Mouse (Mus musculus) intestine, embryonic 16.5 days (tissue): ENCODE measurements at regions not wholly inside any gene's neighbourhood (a gene's known extent, or its start where the extent isn't known, plus 50 kb on each side); places are given as distances from the start of the nearest gene placed in this dataset.

Experiments
- ATAC-seq: fragments of 200-750 bp; cut with Nextera tagmentation; 2 replicates; pipeline ENCODE4 v1.8.0; 2017; ENCODE audit warnings: moderate TSS enrichment, moderate library complexity
- H3K27ac ChIP-seq: fragments of 300-500 bp; sonication (generic); 2 replicates; pipeline ENCODE4 v1.5.1; 2014; ENCODE audit warnings: mild to moderate bottlenecking, low read length
- H3K27me3 ChIP-seq: fragments of 300-500 bp; sonication (generic); replicated peaks from 2 replicates; pipeline ENCODE4 v1.6.1; 2014; ENCODE audit warnings: low read length, control low read depth, mixed read lengths; ENCODE audit not compliant: control insufficient read depth, insufficient read depth
- H3K36me3 ChIP-seq: fragments of 300-500 bp; sonication (generic); 2 replicates; pipeline ENCODE4 v1.6.1; 2014; ENCODE audit warnings: low read length, control low read depth; ENCODE audit not compliant: control insufficient read depth, insufficient read depth
- H3K4me1 ChIP-seq: fragments of 300-500 bp; sonication (generic); 2 replicates; pipeline ENCODE4 v1.6.1; 2014; ENCODE audit warnings: low read length, control low read depth, mixed read lengths; ENCODE audit not compliant: control insufficient read depth, insufficient read depth
- H3K4me2 ChIP-seq: fragments of 300-500 bp; sonication (generic); 2 replicates; pipeline ENCODE4 v1.6.1; 2014; ENCODE audit warnings: low read depth, low read length, control low read depth
- H3K4me3 ChIP-seq: fragments of 300-500 bp; sonication (generic); 2 replicates; pipeline ENCODE4 v1.5.1; 2014; ENCODE audit warnings: mild to moderate bottlenecking, low read length
- H3K9ac ChIP-seq: fragments of 300-500 bp; sonication (generic); 2 replicates; pipeline ENCODE4 v1.6.1; 2014; ENCODE audit warnings: low read depth, low read length
- H3K9me3 ChIP-seq: fragments of 300-500 bp; sonication (generic); 2 replicates; pipeline ENCODE4 v1.6.1; 2016; ENCODE audit warnings: low read length, control low read depth; ENCODE audit not compliant: control insufficient read depth
- WGBS: fragments of 180-500 bp; shearing (Covaris S2); extraction: QIAGEN DNeasy Blood & Tissue Kit; methylation state at CpG from one replicate; pipeline ENCODE4 v1.1.7; 2014; 5-methylcytosine and 5-hydroxymethylcytosine counted together

- H3K4me2 ChIP-seq, result no peak overlapping the region
Measured at GRCm38 (mm10) chr5:47322511-47323167, 660.3 kb upstream of the Slit2 start.

DNA sequence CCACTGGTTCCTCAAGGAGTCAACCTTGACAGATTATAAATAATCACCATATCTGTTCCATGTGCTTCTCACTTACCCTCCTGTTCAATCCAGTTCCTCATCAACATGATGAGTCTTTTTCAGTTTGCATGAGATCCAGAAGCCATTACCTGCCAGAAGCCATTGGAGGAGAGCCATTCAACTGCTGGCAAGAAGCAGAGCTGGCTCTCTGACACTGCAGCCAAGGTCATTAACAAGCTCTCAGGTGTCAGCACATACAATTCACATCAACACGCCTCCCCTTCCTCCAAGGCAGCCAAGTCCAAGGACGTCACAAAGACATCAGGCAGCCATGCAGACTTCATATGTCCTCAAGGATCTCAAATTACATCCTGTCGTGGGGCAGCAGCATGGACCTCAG, 648.6 kb upstream of the Slit2 start:
- Histone ChIP-seq H3K4me3 (no peak overlapping the region), H3K9me3 (no peaks in the 10 kb centered on the region), H3K36me3 (no peaks in the 10 kb centered on the region), H3K4me1 (no peaks in the 10 kb centered on the region), H3K27me3 (no peaks in the 10 kb centered on the region), H3K27ac (no peak overlapping the region), H3K9ac (no peak overlapping the region), H3K4me2 (no peak overlapping the region)
- 79% methylated on average over 3 of the region's 3 CpGs for WGBS
- no peak for ATAC-seq

More at GRCm38 (mm10) chr5:47322511-47323167, 660.3 kb upstream of the Slit2 start:
- no peak overlapping the region for H3K27ac ChIP-seq
- WGBS, result 63% methylated on average over 2 of the region's 2 CpGs
- no peaks in the 10 kb centered on the region for H3K36me3 ChIP-seq
- no peaks in the 10 kb centered on the region for H3K9me3 ChIP-seq
- no peaks in the 10 kb centered on the region for H3K4me1 ChIP-seq
- no peak overlapping the region for H3K4me3 ChIP-seq
- ATAC-seq, result no peak
- no peaks in the 10 kb centered on the region for H3K27me3 ChIP-seq
- no peak overlapping the region for H3K9ac ChIP-seq

- no peaks in the 10 kb centered on the region for H3K9me3 ChIP-seq
- no peaks in the 10 kb centered on the region for H3K27me3 ChIP-seq
- H3K36me3 ChIP-seq, result no peaks in the 10 kb centered on the region
- H3K4me1 ChIP-seq, result no peaks in the 10 kb centered on the region
- no peak overlapping the region for H3K9ac ChIP-seq
- no peak overlapping the region for H3K4me2 ChIP-seq
- ATAC-seq, result no peak
- WGBS, result 76% methylated on average over 1 of the region's 1 CpGs
- no peak overlapping the region for H3K27ac ChIP-seq
- no peak overlapping the region for H3K4me3 ChIP-seq
Measured at GRCm38 (mm10) chr5:47336511-47336910, 646.4 kb upstream of the Slit2 start.

GRCm38 (mm10) chr5:47339807-47340206, 643.1 kb upstream of the Slit2 start:
- Histone ChIP-seq H3K9ac (no peak overlapping the region), H3K27me3 (no peaks in the 10 kb centered on the region), H3K4me3 (no peak overlapping the region), H3K4me1 (no peaks in the 10 kb centered on the region), H3K36me3 (no peaks in the 10 kb centered on the region), H3K4me2 (no peak overlapping the region), H3K9me3 (no peaks in the 10 kb centered on the region), H3K27ac (no peak overlapping the region)
- ATAC-seq, result no peak
- whole genome bisulfite sequencing, result 65% methylated on average over 6 of the region's 6 CpGs

GRCm38 (mm10) chr5:47370184-47370583, 612.8 kb upstream of the Slit2 start:
- Histone ChIP-seq H3K27me3 (no peaks in the 10 kb centered on the region), H3K9me3 (no peaks in the 10 kb centered on the region), H3K4me1 (no peaks in the 10 kb centered on the region), H3K36me3 (no peaks in the 10 kb centered on the region), H3K27ac (no peak overlapping the region), H3K4me3 (no peak overlapping the region), H3K9ac (no peak overlapping the region), H3K4me2 (no peak overlapping the region)
- whole genome bisulfite sequencing, result 93% methylated on average over 4 of the region's 4 CpGs
- no peak for ATAC-seq

DNA sequence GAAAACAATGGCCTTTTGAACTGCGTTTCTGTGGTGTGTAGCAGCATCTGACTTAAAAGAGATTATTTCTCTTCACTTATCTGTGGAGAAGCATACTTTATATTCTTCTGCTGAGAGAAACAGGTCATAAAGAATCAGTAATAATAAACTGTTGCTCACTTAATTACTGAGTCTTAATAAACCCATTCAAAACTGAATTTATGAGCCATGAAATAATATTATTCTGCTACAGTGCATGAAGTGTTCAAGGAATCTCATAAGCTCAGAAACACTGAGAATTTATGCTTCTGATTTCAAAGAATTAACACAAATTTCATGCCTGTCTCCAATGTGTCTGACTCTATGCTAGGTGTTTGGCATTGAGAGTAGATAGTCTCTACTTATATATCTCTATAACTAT, 597.0 kb upstream of the Slit2 start:
- 55% methylated on average over 1 of the region's 1 CpGs for WGBS
- Histone ChIP-seq H3K36me3 (no peaks in the 10 kb centered on the region), H3K9me3 (no peaks in the 10 kb centered on the region), H3K4me3 (no peak overlapping the region), H3K27ac (no peak overlapping the region), H3K4me2 (no peak overlapping the region), H3K4me1 (no peaks in the 10 kb centered on the region), H3K27me3 (no peaks in the 10 kb centered on the region), H3K9ac (no peak overlapping the region)
- ATAC-seq, result no peak

DNA sequence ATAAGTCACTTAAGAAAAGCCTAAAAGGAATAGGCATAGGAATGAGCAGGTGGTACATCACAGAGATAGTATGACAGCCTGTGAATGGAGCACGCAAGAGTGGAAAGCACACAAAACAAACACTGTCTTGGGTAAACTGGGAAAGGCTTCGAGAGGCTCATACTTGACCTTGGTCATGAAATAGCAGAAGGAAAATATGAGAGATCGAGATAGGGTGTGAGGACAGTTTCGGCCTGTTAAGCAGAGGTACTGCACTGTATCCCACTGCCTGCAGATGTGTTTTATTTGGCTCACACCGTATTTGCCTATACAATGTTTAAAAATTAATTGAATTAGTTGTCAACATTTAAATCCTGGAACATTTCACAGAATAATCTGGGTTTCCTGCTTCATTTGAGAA, 596.2 kb upstream of the Slit2 start:
- 56% methylated on average over 5 of the region's 5 CpGs for WGBS
- Histone ChIP-seq H3K4me2 (no peak overlapping the region), H3K27ac (no peak overlapping the region), H3K27me3 (no peaks in the 10 kb centered on the region), H3K36me3 (no peaks in the 10 kb centered on the region), H3K4me3 (no peak overlapping the region), H3K4me1 (no peaks in the 10 kb centered on the region), H3K9me3 (no peaks in the 10 kb centered on the region), H3K9ac (no peak overlapping the region)
- peak; percentile 33; the same call in 1 of the 2 replicates for ATAC-seq

GRCm38 (mm10) chr5:47390735-47391134, 592.2 kb upstream of the Slit2 start:
- H3K9ac ChIP-seq, result no peak overlapping the region
- no peaks in the 10 kb centered on the region for H3K4me1 ChIP-seq
- no peak overlapping the region for H3K4me3 ChIP-seq
- H3K27ac ChIP-seq, result no peak overlapping the region
- H3K36me3 ChIP-seq, result no peaks in the 10 kb centered on the region
- H3K4me2 ChIP-seq, result no peak overlapping the region
- ATAC-seq, result no peak
- WGBS, result 74% methylated on average over 2 of the region's 2 CpGs
- H3K27me3 ChIP-seq, result no peaks in the 10 kb centered on the region
- H3K9me3 ChIP-seq, result no peaks in the 10 kb centered on the region

DNA sequence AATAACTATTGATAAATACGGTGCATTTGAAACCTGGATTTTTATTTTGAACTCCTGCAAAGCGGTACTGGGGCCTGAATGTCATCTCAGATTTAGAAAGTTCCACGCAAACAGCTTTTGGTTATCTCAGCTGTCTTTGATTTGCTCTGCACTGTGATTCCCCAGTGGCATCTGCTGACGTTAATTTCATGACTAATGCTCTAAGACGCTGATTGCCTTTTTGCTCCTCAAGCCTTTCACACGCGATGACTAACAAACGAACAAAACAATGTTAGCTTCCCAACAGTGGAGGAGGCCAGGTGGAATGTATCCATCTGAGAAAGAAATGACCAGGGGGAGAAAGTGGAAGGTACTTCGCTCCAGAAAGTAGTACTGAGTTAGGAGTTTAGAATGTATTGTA, 586.1 kb upstream of the Slit2 start:
- Histone ChIP-seq H3K4me3 (no peak overlapping the region), H3K27me3 (no peaks in the 10 kb centered on the region), H3K36me3 (no peaks in the 10 kb centered on the region), H3K9ac (no peak overlapping the region), H3K27ac (no peak overlapping the region), H3K4me2 (no peak overlapping the region), H3K9me3 (no peaks in the 10 kb centered on the region), H3K4me1 (no peaks in the 10 kb centered on the region)
- ATAC-seq, result no peak
- 82% methylated on average over 9 of the region's 9 CpGs for WGBS

- H3K4me3 ChIP-seq, result no peak overlapping the region
- no peak overlapping the region for H3K4me2 ChIP-seq
- no peak overlapping the region for H3K27ac ChIP-seq
- no peaks in the 10 kb centered on the region for H3K9me3 ChIP-seq
- no peaks in the 10 kb centered on the region for H3K36me3 ChIP-seq
- no peaks in the 10 kb centered on the region for H3K27me3 ChIP-seq
- H3K4me1 ChIP-seq, result no peaks in the 10 kb centered on the region
- H3K9ac ChIP-seq, result no peak overlapping the region
- WGBS, result 67% methylated on average over 2 of the region's 2 CpGs
- no peak for ATAC-seq
Measured at GRCm38 (mm10) chr5:47421916-47422315, 561.0 kb upstream of the Slit2 start.
